Mouse (Mus musculus): ENCODE measurements around the gene Fcgr2b. TPM values are rescaled to one million over a fixed set of nuclear protein-coding genes. Genes with fewer than 3 reads are reported as not detected.
"Not testable (repeated sequence)": the region's sequence is repeated elsewhere in the genome, so short reads cannot be mapped to it uniquely, and the experiment has no call there.

The Fcgr2b gene
- polyA plus RNA-seq, 1 experiment from 2014 or later = 3.2 TPM

GRCm38 (mm10) chr1:170950772-170951171 lies 25.6 kb downstream of the Fcgr2b start:
- Histone ChIP-seq H3K27me3 (replicated peaks) (no peaks in the 10 kb centered on the region), H3K4me2 (no peak overlapping the region), H3K27ac (no peak overlapping the region), H3K9me3 (no peaks in the 10 kb centered on the region), H3K4me3 (replicated peaks) (no peak overlapping the region), H3K9ac (no peak overlapping the region), H3K4me1 (no peaks in the 10 kb centered on the region), H3K36me3 (no peaks in the 10 kb centered on the region)
- WGBS = 37% methylated on average over 3 of the region's 3 CpGs
- ATAC-seq (ENCODE audit: insufficient read depth, low FRiP score, low read depth) = no peak

- WGBS = 96% methylated on average over 8 of the region's 9 CpGs
- H3K9ac ChIP-seq; H3K4me1 ChIP-seq; H3K36me3 ChIP-seq; H3K27ac ChIP-seq; ATAC-seq (ENCODE audit: insufficient read depth, low FRiP score, low read depth); H3K9me3 ChIP-seq; H3K27me3 ChIP-seq (replicated peaks); H3K4me2 ChIP-seq; H3K4me3 ChIP-seq (replicated peaks): not testable (repeated sequence)
These were observed 31.4 kb downstream of the Fcgr2b start for GRCm38 (mm10) chr1:170944908-170945307.

GRCm38 (mm10) chr1:170944151-170944550 lies 32.2 kb downstream of the Fcgr2b start:
- H3K4me2 ChIP-seq; H3K9me3 ChIP-seq; H3K4me3 ChIP-seq (replicated peaks); H3K36me3 ChIP-seq; ATAC-seq (ENCODE audit: insufficient read depth, low FRiP score, low read depth); H3K27ac ChIP-seq; H3K9ac ChIP-seq; H3K27me3 ChIP-seq (replicated peaks); H3K4me1 ChIP-seq: not testable (repeated sequence)
- WGBS = 94% methylated on average over 9 of the region's 9 CpGs

- Histone ChIP-seq H3K4me2 (no peak overlapping the region), H3K27ac (no peak overlapping the region), H3K4me3 (replicated peaks) (no peak overlapping the region), H3K9me3 (no peaks in the 10 kb centered on the region), H3K9ac (no peak overlapping the region), H3K27me3 (replicated peaks) (no peaks in the 10 kb centered on the region), H3K4me1 (no peaks in the 10 kb centered on the region), H3K36me3 (no peaks in the 10 kb centered on the region)
- ATAC-seq (ENCODE audit: insufficient read depth, low FRiP score, low read depth) = no peak
- WGBS = 87% methylated on average over 12 of the region's 12 CpGs
These were observed 37.1 kb downstream of the Fcgr2b start for GRCm38 (mm10) chr1:170939255-170939654.

GRCm38 (mm10) chr1:170934383-170934782 lies 42.0 kb downstream of the Fcgr2b start:
- Histone ChIP-seq H3K4me3 (replicated peaks) (no peak overlapping the region), H3K4me1 (no peaks in the 10 kb centered on the region), H3K4me2 (no peak overlapping the region), H3K9ac (no peak overlapping the region), H3K9me3 (no peaks in the 10 kb centered on the region), H3K27me3 (replicated peaks) (no peaks in the 10 kb centered on the region), H3K36me3 (no peaks in the 10 kb centered on the region), H3K27ac (no peak overlapping the region)
- 49% methylated on average over 2 of the region's 2 CpGs for WGBS
- ATAC-seq (ENCODE audit: insufficient read depth, low FRiP score, low read depth) = no peak

- Histone ChIP-seq H3K4me2 (no peak overlapping the region), H3K36me3 (no peaks in the 10 kb centered on the region), H3K9me3 (no peaks in the 10 kb centered on the region), H3K9ac (no peak overlapping the region), H3K27ac (no peak overlapping the region), H3K4me1 (no peaks in the 10 kb centered on the region), H3K4me3 (replicated peaks) (no peak overlapping the region), H3K27me3 (replicated peaks) (no peaks in the 10 kb centered on the region)
- WGBS = 83% methylated on average over 1 of the region's 1 CpGs
- no peak for ATAC-seq (ENCODE audit: insufficient read depth, low FRiP score, low read depth)
These were observed 42.4 kb downstream of the Fcgr2b start for GRCm38 (mm10) chr1:170933940-170934339.

GRCm38 (mm10) chr1:170933386-170933920 lies 42.9 kb downstream of the Fcgr2b start:
- Histone ChIP-seq H3K4me2 (no peak overlapping the region), H3K27me3 (replicated peaks) (no peaks in the 10 kb centered on the region), H3K4me3 (replicated peaks) (no peak overlapping the region), H3K9ac (no peak overlapping the region), H3K9me3 (no peaks in the 10 kb centered on the region), H3K36me3 (no peaks in the 10 kb centered on the region), H3K4me1 (no peaks in the 10 kb centered on the region), H3K27ac (no peak overlapping the region)
- no peak for ATAC-seq (ENCODE audit: insufficient read depth, low FRiP score, low read depth)
- WGBS = 64% methylated on average over 6 of the region's 6 CpGs

GRCm38 (mm10) chr1:170932043-170932442 lies 44.3 kb downstream of the Fcgr2b start:
- Histone ChIP-seq H3K27me3 (replicated peaks) (no peaks in the 10 kb centered on the region), H3K4me1 (no peaks in the 10 kb centered on the region), H3K9ac (no peak overlapping the region), H3K4me3 (replicated peaks) (no peak overlapping the region), H3K4me2 (no peak overlapping the region), H3K27ac (no peak overlapping the region), H3K36me3 (no peaks in the 10 kb centered on the region), H3K9me3 (no peaks in the 10 kb centered on the region)
- WGBS = 70% methylated on average over 3 of the region's 3 CpGs
- no peak for ATAC-seq (ENCODE audit: insufficient read depth, low FRiP score, low read depth)

- Histone ChIP-seq H3K36me3 (no peaks in the 10 kb centered on the region), H3K4me3 (replicated peaks) (no peak overlapping the region), H3K4me2 (no peak overlapping the region), H3K9me3 (no peaks in the 10 kb centered on the region), H3K27me3 (replicated peaks) (no peaks in the 10 kb centered on the region), H3K4me1 (no peaks in the 10 kb centered on the region), H3K9ac (no peak overlapping the region), H3K27ac (no peak overlapping the region)
- WGBS = 78% methylated on average over 4 of the region's 4 CpGs
- ATAC-seq (ENCODE audit: insufficient read depth, low FRiP score, low read depth) = no peak
These were observed 47.1 kb downstream of the Fcgr2b start for GRCm38 (mm10) chr1:170929245-170929644.

GRCm38 (mm10) chr1:170928467-170928866 lies 47.9 kb downstream of the Fcgr2b start:
- H3K9ac ChIP-seq = no peak overlapping the region
- H3K4me1 ChIP-seq = no peaks in the 10 kb centered on the region
- no peak overlapping the region for H3K4me3 ChIP-seq (replicated peaks)
- H3K27me3 ChIP-seq (replicated peaks) = no peaks in the 10 kb centered on the region
- WGBS = 64% methylated on average over 2 of the region's 2 CpGs
- no peak for ATAC-seq (ENCODE audit: insufficient read depth, low FRiP score, low read depth)
- no peaks in the 10 kb centered on the region for H3K36me3 ChIP-seq
- no peak overlapping the region for H3K4me2 ChIP-seq
- no peak overlapping the region for H3K27ac ChIP-seq
- H3K9me3 ChIP-seq = no peaks in the 10 kb centered on the region

- WGBS = 77% methylated on average over 3 of the region's 3 CpGs
- no peak within 1 kb of the TSS for H3K4me2 ChIP-seq
- H3K27ac ChIP-seq = no peak within 1 kb of the TSS
- H3K4me1 ChIP-seq = no peaks in the 10 kb centered on the region
- H3K27me3 ChIP-seq (replicated peaks) = no peaks in the 10 kb centered on the region
- H3K9me3 ChIP-seq = no peaks in the 10 kb centered on the region
- ATAC-seq (ENCODE audit: insufficient read depth, low FRiP score, low read depth) = no peak
- H3K4me3 ChIP-seq (replicated peaks) = no peak within 1 kb of the TSS
- H3K9ac ChIP-seq = no peak within 1 kb of the TSS
- H3K36me3 ChIP-seq = no peaks in the 10 kb centered on the region
These were observed 49.0 kb downstream of the Fcgr2b start, which contains the start of gene Fcrla for GRCm38 (mm10) chr1:170927378-170927777. TSS of gene Fcrla (minus strand) at chr1:170927583.

- no peaks in the 10 kb centered on the region for H3K27me3 ChIP-seq (replicated peaks)
- H3K4me2 ChIP-seq = no peak overlapping the region
- H3K4me3 ChIP-seq (replicated peaks) = no peak overlapping the region
- no peak for ATAC-seq (ENCODE audit: insufficient read depth, low FRiP score, low read depth)
- no peak overlapping the region for H3K9ac ChIP-seq
- H3K27ac ChIP-seq = no peak overlapping the region
- 50% methylated on average over 6 of the region's 6 CpGs for WGBS
- H3K9me3 ChIP-seq = no peaks in the 10 kb centered on the region
- H3K36me3 ChIP-seq = no peaks in the 10 kb centered on the region
- H3K4me1 ChIP-seq = no peaks in the 10 kb centered on the region
These were observed 49.4 kb downstream of the Fcgr2b start for GRCm38 (mm10) chr1:170926941-170927340.

GRCm38 (mm10) chr1:170924485-170924884 lies 51.9 kb downstream of the Fcgr2b start:
- H3K4me2 ChIP-seq = no peak overlapping the region
- H3K9me3 ChIP-seq = no peaks in the 10 kb centered on the region
- H3K27me3 ChIP-seq (replicated peaks) = no peaks in the 10 kb centered on the region
- H3K36me3 ChIP-seq = no peaks in the 10 kb centered on the region
- H3K27ac ChIP-seq = no peak overlapping the region
- H3K9ac ChIP-seq = no peak overlapping the region
- ATAC-seq (ENCODE audit: insufficient read depth, low FRiP score, low read depth) = no peak
- H3K4me3 ChIP-seq (replicated peaks) = no peak overlapping the region
- no peaks in the 10 kb centered on the region for H3K4me1 ChIP-seq
- 65% methylated on average over 6 of the region's 6 CpGs for WGBS

Data from stomach, embryonic 15.5 days (tissue).